ENCODE assay signal across 9 mouse cellular contexts in the genomic region with DNA sequence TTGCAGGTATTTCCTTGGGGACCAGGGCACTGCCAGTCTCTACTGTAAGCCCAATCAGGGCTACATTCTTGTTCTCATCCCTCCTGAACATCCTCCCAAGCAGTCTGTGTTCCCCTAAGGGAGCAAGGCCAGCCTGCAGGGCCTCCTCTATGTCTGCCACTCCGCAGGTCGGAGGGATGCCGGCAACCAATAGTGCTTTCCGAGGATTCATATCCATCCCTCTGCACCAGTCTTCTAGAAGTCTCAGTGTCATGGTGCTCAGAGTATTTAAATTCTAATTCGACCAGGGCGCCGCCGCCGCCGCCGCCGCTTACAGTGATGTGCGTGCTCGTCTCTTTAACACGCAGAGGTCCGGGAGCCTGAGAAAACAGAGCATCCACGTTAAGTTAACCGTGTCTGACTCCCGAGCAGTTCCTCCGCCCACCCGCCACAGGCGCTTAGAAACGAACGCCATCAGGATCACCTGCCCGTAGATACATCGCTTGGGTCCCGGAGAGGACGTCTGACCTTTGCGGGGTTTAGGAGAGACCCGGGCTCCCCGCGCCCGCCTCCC. TPM values are rescaled to one million over a fixed set of nuclear protein-coding genes. Genes with fewer than 3 reads are reported as not detected.
A peak's percentile ranks its signal among the peaks of the same experiment; 100 is the strongest.
DNase-seq lines count a peak whose midpoint lies in the region; ATAC-seq and TF ChIP-seq lines count a peak whose summit lies in the region.
"Had no signal": no experiment of that assay in that cellular context is flagged by ENCODE, and none has a peak within 500 bp of the region (broad histone marks: within the 10 kb centered on the region; RNA-seq: fewer than 3 reads in every experiment).

No protein-coding gene starts in this region.

- under 1% methylated on average over 33 of the region's 33 CpGs for WGBS in heart, embryonic 15.5 days
- under 1% methylated on average over 33 of the region's 33 CpGs for WGBS in forebrain, embryonic 12.5 days
- 1% methylated on average over 33 of the region's 33 CpGs for WGBS in liver, embryonic 14.5 days (ENCODE audit: insufficient replicate concordance)

- peak overlapping the region; percentile 93 for H3K4me3 ChIP-seq in heart, embryonic 15.5 days
- H3K4me3 ChIP-seq in G1E (ENCODE audit: low read depth, low read length) = peak overlapping the region; percentile 78
- peak overlapping the region; percentile 82 for H3K4me3 ChIP-seq in forebrain, embryonic 12.5 days (replicated peaks)
- H3K4me3 ChIP-seq in liver, embryonic 14.5 days (ENCODE audit: insufficient read depth in 1 of 2, low read depth in 2 of 2, low read length in 2 of 2) = peak overlapping the region; percentile 77 to 98

- DNase-seq in heart, adult 11 months = no peak
- no peak for DNase-seq in G1E (ENCODE audit: low spot score)
- DNase-seq in liver, embryonic 14.5 days (ENCODE audit: low read depth in 3 of 3, low spot score in 3 of 3) = no peak
- DNase-seq in right cerebral cortex, postnatal 36 days (ENCODE audit: low spot score in 2 of 2) = no peak
- DNase-seq in natural killer cell, adult 2 months (ENCODE audit: low spot score in 2 of 2) = no peak
- no peak for DNase-seq in adipocyte (ENCODE audit: low spot score)

- TF ChIP-seq EP300 in liver, embryonic 14.5 days (IDR thresholded peaks at IDR 0.05; ENCODE audit: low read depth) = no peak

- peak; percentile 20; the same call in 1 of the 2 replicates for ATAC-seq in heart, embryonic 15.5 days (replicated peaks; ENCODE audit: insufficient number of reproducible peaks, insufficient read depth, low FRiP score, low read depth)
- peak; percentile 9 for ATAC-seq in G1E (ENCODE audit: extremely low read depth, insufficient number of reproducible peaks, low FRiP score, poor library complexity, severe bottlenecking)
- ATAC-seq in forebrain, embryonic 12.5 days (ENCODE audit: low FRiP score) = peak; percentile 44
- ATAC-seq in liver, embryonic 14.5 days (ENCODE audit: insufficient read depth) = peak; percentile 57

- no peaks in the 10 kb centered on the region for H3K27me3 ChIP-seq in heart, embryonic 15.5 days
- no peaks in the 10 kb centered on the region for H3K27me3 ChIP-seq in G1E (ENCODE audit: insufficient read depth, low read length)
- no peaks in the 10 kb centered on the region for H3K27me3 ChIP-seq in forebrain, embryonic 12.5 days
- H3K27me3 ChIP-seq in liver, embryonic 14.5 days (ENCODE audit: control insufficient read depth, insufficient read depth, low read length) = no peaks in the 10 kb centered on the region

- H3K4me2 ChIP-seq in heart, embryonic 15.5 days = peak overlapping the region; percentile 82
- peak overlapping the region; percentile 82 for H3K4me2 ChIP-seq in forebrain, embryonic 12.5 days
- H3K4me2 ChIP-seq in liver, embryonic 14.5 days (ENCODE audit: low read depth) = peak overlapping the region; percentile 86

- H3K36me3 ChIP-seq in heart, embryonic 15.5 days = peaks cover 14% of the 10 kb centered on the region
- H3K36me3 ChIP-seq in G1E (replicated peaks) = peaks cover 65% of the 10 kb centered on the region
- peaks cover 11% of the 10 kb centered on the region; the same call in 1 of the 2 replicates for H3K36me3 ChIP-seq in forebrain, embryonic 12.5 days (replicated peaks)
- H3K36me3 ChIP-seq in liver, embryonic 14.5 days (replicated peaks; ENCODE audit: control insufficient read depth, insufficient read depth, low read depth) = peaks cover 7% of the 10 kb centered on the region

- H3K27ac ChIP-seq in heart, embryonic 15.5 days = peak overlapping the region; percentile 97
- peak overlapping the region; percentile 93 for H3K27ac ChIP-seq in forebrain, embryonic 12.5 days
- H3K27ac ChIP-seq in liver, embryonic 14.5 days = peak overlapping the region; percentile 77

- H3K9me3 ChIP-seq in heart, embryonic 15.5 days (replicated peaks) = no peaks in the 10 kb centered on the region
- H3K9me3 ChIP-seq in G1E (replicated peaks) = no peaks in the 10 kb centered on the region
- H3K9me3 ChIP-seq in forebrain, embryonic 12.5 days = no peaks in the 10 kb centered on the region
- no peaks in the 10 kb centered on the region for H3K9me3 ChIP-seq in liver, embryonic 14.5 days (ENCODE audit: control insufficient read depth, low read length)

- TF ChIP-seq CTCF in G1E (IDR thresholded peaks at IDR 0.05; ENCODE audit: low read depth, low read length) = no peak
- TF ChIP-seq CTCF in liver, embryonic 14.5 days (IDR thresholded peaks at IDR 0.05; ENCODE audit: low read depth) = no peak

- peaks cover 21% of the 10 kb centered on the region for H3K4me1 ChIP-seq in heart, embryonic 15.5 days (replicated peaks)
- peaks cover 48% of the 10 kb centered on the region for H3K4me1 ChIP-seq in G1E (ENCODE audit: insufficient read depth, low read depth, low read length)
- peaks cover 21% of the 10 kb centered on the region for H3K4me1 ChIP-seq in forebrain, embryonic 12.5 days
- peaks cover 13 to 22% of the 10 kb centered on the region in 2 experiments for H3K4me1 ChIP-seq in liver, embryonic 14.5 days (replicated peaks; ENCODE audit: control insufficient read depth in 2 of 2, insufficient read depth in 2 of 2, low read length in 1 of 2)

- peak overlapping the region; percentile 91 for H3K9ac ChIP-seq in heart, embryonic 15.5 days
- peak overlapping the region; percentile 92 for H3K9ac ChIP-seq in forebrain, embryonic 12.5 days
- peak overlapping the region; percentile 95 for H3K9ac ChIP-seq in liver, embryonic 14.5 days (replicated peaks)

RNA-seq across cellular contexts. Expression of a gene that starts 0.3 kb away (rescaled TPM):
- polyA plus RNA-seq in heart, embryonic 15.5 days (2015; fragmentation: Nextera tagmentation; extraction: Ambion mirVana) = 13.1 and 20.1 TPM in 2 replicates
- 36.0 and 41.9 TPM in 2 replicates for total RNA-seq in G1E (2014; fragmentation: Nextera tagmentation)
- total RNA-seq in G1E (2017) = 16.3 and 22.3 TPM in 2 replicates
- polyA plus RNA-seq in G1E (2012) = 2.7 and 3.6 TPM in 2 replicates
- polyA plus RNA-seq in forebrain, embryonic 12.5 days (2016; fragmentation: Nextera tagmentation; extraction: Ambion mirVana) = 30.1 and 33.4 TPM in 2 replicates
- polyA plus RNA-seq in liver, embryonic 14.5 days (2012; rRNA removed) = 1.1 and 1.8 TPM in 2 replicates
- 5.6 and 6.7 TPM in 2 replicates for polyA plus RNA-seq in liver, embryonic 14.5 days (2014; fragmentation: Nextera tagmentation; extraction: Ambion mirVana)

RNA-seq across cellular contexts. Expression of a gene that starts 0.5 kb away (rescaled TPM):
- polyA plus RNA-seq in heart, embryonic 15.5 days (2015; fragmentation: Nextera tagmentation; extraction: Ambion mirVana) = 6.9 and 7.1 TPM in 2 replicates
- total RNA-seq in G1E (2014; fragmentation: Nextera tagmentation) (5.1 and 8.8 TPM in 2 replicates), G1E (2017) (22.6 TPM in 2 replicates)
- 2.3 and 3.2 TPM in 2 replicates for polyA plus RNA-seq in G1E (2012)
- 12.0 and 12.4 TPM in 2 replicates for polyA plus RNA-seq in forebrain, embryonic 12.5 days (2016; fragmentation: Nextera tagmentation; extraction: Ambion mirVana)
- 2.0 TPM in 2 replicates for polyA plus RNA-seq in liver, embryonic 14.5 days (2012; rRNA removed)
- polyA plus RNA-seq in liver, embryonic 14.5 days (2014; fragmentation: Nextera tagmentation; extraction: Ambion mirVana) = 6.6 and 6.7 TPM in 2 replicates

RNA-seq across cellular contexts. Expression of a gene that starts 14.5 kb away (rescaled TPM):
- not detected in 2 replicates for polyA plus RNA-seq in heart, embryonic 15.5 days (2015; fragmentation: Nextera tagmentation; extraction: Ambion mirVana)
- total RNA-seq in G1E (2014; fragmentation: Nextera tagmentation) = not detected in 2 replicates
- total RNA-seq in G1E (2017) = 0.87 TPM in 1 of 2 replicates, not detected in the other
- 6.0 and 9.1 TPM in 2 replicates for polyA plus RNA-seq in G1E (2012)
- not detected in 2 replicates for polyA plus RNA-seq in forebrain, embryonic 12.5 days (2016; fragmentation: Nextera tagmentation; extraction: Ambion mirVana)
- not detected in 2 replicates for polyA plus RNA-seq in liver, embryonic 14.5 days (2012; rRNA removed)
- polyA plus RNA-seq in liver, embryonic 14.5 days (2014; fragmentation: Nextera tagmentation; extraction: Ambion mirVana) = not detected in 2 replicates
- total RNA-seq: layer of hippocampus, postnatal 10 days had no signal

RNA-seq across cellular contexts. Expression of a gene that starts 14.5 kb away (rescaled TPM):
- 22.2 and 24.0 TPM in 2 replicates for polyA plus RNA-seq in heart, embryonic 15.5 days (2015; fragmentation: Nextera tagmentation; extraction: Ambion mirVana)
- total RNA-seq in G1E (2014; fragmentation: Nextera tagmentation) (35.2 and 41.2 TPM in 2 replicates), G1E (2017) (60.8 and 61.5 TPM in 2 replicates)
- 19.4 and 22.7 TPM in 2 replicates for polyA plus RNA-seq in G1E (2012)
- 48.4 and 49.3 TPM in 2 replicates for polyA plus RNA-seq in forebrain, embryonic 12.5 days (2016; fragmentation: Nextera tagmentation; extraction: Ambion mirVana)
- polyA plus RNA-seq in liver, embryonic 14.5 days (2012; rRNA removed) = 4.0 and 6.9 TPM in 2 replicates
- polyA plus RNA-seq in liver, embryonic 14.5 days (2014; fragmentation: Nextera tagmentation; extraction: Ambion mirVana) = 9.3 and 10.8 TPM in 2 replicates

RNA-seq across cellular contexts. Expression of a gene that starts 14.7 kb away (rescaled TPM):
- 25.6 and 31.1 TPM in 2 replicates for polyA plus RNA-seq in heart, embryonic 15.5 days (2015; fragmentation: Nextera tagmentation; extraction: Ambion mirVana)
- 71.7 and 76.6 TPM in 2 replicates for total RNA-seq in G1E (2014; fragmentation: Nextera tagmentation)
- total RNA-seq in G1E (2017) = 149 and 165 TPM in 2 replicates
- polyA plus RNA-seq in G1E (2012) = 51.1 and 53.8 TPM in 2 replicates
- polyA plus RNA-seq in forebrain, embryonic 12.5 days (2016; fragmentation: Nextera tagmentation; extraction: Ambion mirVana) = 59.2 and 61.7 TPM in 2 replicates
- 11.4 and 16.1 TPM in 2 replicates for polyA plus RNA-seq in liver, embryonic 14.5 days (2012; rRNA removed)
- 25.3 and 25.7 TPM in 2 replicates for polyA plus RNA-seq in liver, embryonic 14.5 days (2014; fragmentation: Nextera tagmentation; extraction: Ambion mirVana)
